Mouse (Mus musculus): ENCODE data around the gene Hcn4.
A peak's percentile ranks its signal among the peaks of the same experiment; 100 is the strongest.

Hcn4 gene

DNA sequence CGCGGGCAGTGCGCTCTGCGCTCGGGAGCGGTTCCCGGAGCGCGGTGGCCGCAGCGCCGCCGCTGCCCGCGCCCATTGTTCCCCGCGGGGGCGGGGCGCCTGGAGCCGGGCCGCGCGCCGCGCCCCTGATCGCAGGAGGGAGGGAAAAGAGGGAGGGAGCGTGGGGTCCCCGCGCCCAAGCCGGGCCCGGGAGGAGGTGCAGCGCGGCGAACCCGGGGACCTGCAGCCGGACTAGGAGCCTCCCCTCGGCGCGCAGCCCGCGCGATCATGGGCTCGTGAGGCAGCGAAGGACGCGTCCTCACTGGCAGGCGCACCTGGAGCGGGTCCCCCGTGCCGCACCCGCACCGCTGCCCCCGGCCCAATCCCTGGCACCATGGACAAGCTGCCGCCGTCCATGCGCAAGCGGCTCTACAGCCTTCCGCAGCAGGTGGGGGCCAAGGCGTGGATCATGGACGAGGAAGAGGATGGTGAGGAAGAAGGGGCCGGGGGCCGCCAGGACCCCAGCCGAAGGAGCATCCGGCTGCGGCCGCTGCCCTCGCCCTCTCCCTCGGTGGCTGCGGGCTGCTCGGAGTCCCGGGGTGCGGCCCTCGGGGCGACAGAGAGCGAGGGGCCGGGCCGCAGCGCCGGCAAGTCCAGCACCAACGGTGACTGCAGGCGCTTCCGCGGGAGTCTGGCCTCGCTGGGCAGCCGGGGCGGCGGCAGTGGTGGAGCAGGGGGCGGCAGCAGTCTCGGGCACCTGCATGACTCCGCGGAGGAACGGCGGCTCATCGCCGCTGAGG, at the start of gene Hcn4:
Hcn4 (plus strand) TSS at position 274 of the 779 bp plus-strand sequence.
- no peak for DNase-seq (ENCODE audit: extremely low read depth, insufficient read length, low spot score)

DNA sequence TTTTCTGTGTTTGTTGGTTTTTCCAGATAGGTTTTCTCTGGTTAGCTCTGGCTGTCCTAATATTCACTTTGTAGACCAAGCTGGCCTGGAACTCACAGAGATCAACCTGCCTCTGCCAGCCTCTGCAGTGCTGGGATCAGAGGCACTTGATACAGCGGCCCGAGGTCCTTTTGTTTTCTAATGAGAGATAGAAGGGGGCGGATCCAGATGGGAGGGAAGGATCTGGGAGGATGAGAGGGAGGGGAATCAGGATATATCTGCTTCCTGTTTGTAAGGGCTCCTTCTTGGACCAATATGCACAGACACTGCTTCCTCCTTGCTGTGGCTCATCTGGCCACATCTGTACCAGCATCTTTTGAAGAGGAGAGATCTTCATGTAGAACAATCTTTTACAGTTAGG, 48.5 kb upstream of the Hcn4 start:
- DNase-seq (ENCODE audit: extremely low read depth, insufficient read length, low spot score): no peak

GRCm38 (mm10) chr9:58775363-58775762, 47.8 kb upstream of the Hcn4 start:
- DNase-seq (ENCODE audit: extremely low read depth, insufficient read length, low spot score): no peak

GRCm38 (mm10) chr9:58789476-58789875, 33.7 kb upstream of the Hcn4 start:
- DNase-seq (ENCODE audit: extremely low read depth, insufficient read length, low spot score): no peak

DNA sequence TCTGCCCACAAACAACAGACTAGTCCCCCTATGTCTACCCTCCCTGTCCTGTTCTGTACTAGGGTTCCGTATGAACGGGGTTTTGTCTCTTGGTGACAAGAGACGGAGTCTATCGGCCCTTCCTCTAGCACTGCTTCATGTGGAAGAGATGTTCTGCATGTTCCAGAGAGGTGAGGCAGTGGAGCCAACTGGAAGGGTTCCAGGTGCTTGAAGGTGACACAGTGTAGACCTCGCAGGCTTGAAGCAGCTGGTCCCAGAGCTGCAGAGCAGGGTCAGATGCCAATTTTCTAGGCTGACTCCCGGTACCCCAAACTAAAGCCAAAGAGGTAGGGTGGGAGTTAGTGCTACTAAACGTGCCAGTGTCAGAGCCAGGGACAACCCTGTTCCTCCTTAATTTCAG, 25.1 kb upstream of the Hcn4 start:
- DNase-seq (ENCODE audit: extremely low read depth, insufficient read length, low spot score): no peak

- DNase-seq (ENCODE audit: extremely low read depth, insufficient read length, low spot score): no peak
Measured at GRCm38 (mm10) chr9:58801441-58801840, 21.8 kb upstream of the Hcn4 start.

DNA sequence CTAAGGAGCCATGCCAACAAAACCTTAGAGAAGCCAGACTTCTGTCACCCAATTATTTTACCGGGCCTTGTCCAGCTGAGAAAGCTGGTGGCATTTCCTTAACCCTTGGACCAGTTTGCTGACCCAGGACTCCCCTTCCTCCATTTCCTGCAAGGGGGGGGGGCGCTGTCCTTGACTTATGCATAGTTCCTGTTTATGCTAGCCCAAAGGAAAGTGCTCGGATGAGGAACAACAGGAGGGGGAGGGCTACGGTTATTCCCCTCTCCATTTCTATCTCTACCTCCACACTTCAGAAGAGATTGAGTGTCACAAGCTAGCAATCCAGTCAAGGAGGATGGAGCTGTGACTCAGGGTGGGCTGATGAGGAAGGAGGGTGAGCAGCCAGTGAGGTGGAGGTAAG, 20.9 kb upstream of the Hcn4 start:
- no peak for DNase-seq (ENCODE audit: extremely low read depth, insufficient read length, low spot score)

- DNase-seq (ENCODE audit: extremely low read depth, insufficient read length, low spot score): no peak
Measured at GRCm38 (mm10) chr9:58802802-58803201, 20.4 kb upstream of the Hcn4 start.

- peak; percentile 22 for DNase-seq (ENCODE audit: extremely low read depth, insufficient read length, low spot score)
Measured at GRCm38 (mm10) chr9:58805601-58806318, 17.5 kb upstream of the Hcn4 start.

GRCm38 (mm10) chr9:58811171-58811570, 12.0 kb upstream of the Hcn4 start:
- DNase-seq (ENCODE audit: extremely low read depth, insufficient read length, low spot score): no peak

DNA sequence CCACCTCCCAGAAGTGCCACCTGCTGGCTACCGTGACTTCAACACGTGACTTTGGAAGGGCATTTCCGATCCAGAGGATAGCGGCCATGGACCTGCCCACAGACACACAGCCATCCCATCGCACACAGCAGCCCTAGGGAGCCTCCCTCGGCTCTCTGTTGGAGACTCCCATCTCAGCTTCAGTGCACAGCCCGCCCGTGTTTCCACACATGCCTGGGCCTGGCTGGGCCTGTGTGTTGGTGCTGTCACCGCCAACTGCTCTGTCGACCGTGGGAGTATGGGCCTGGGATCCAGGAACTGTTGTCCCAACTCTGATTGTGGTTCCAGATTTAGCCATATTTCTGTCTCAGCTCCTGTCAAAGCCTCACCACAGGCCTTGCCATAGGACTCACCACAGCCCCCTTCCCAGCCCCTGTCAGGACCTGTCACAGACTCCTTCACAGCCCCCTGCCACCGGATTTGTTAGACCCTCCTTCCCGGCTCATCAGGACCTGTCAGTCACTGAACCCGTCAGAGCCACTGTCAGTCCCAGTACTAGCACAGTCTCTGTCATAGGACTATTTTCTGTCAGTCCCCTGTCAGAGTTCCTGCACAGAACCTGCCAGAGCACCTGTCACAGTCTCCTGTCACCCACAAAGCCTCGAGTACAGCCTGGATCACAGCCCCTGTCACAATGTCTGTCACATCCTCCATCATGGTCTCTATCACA, 7.5 kb upstream of the Hcn4 start:
- no peak for DNase-seq (ENCODE audit: extremely low read depth, insufficient read length, low spot score)

GRCm38 (mm10) chr9:58816458-58816857, 6.8 kb upstream of the Hcn4 start:
- no peak for DNase-seq (ENCODE audit: extremely low read depth, insufficient read length, low spot score)

GRCm38 (mm10) chr9:58817676-58818075, 5.5 kb upstream of the Hcn4 start:
- DNase-seq (ENCODE audit: extremely low read depth, insufficient read length, low spot score): no peak

GRCm38 (mm10) chr9:58822431-58823091, 651 bp upstream of the Hcn4 start:
- DNase-seq (ENCODE audit: extremely low read depth, insufficient read length, low spot score): no peak

- no peak for DNase-seq (ENCODE audit: extremely low read depth, insufficient read length, low spot score)
Measured at GRCm38 (mm10) chr9:58823918-58824215, 655 bp downstream of the Hcn4 start.

DNA sequence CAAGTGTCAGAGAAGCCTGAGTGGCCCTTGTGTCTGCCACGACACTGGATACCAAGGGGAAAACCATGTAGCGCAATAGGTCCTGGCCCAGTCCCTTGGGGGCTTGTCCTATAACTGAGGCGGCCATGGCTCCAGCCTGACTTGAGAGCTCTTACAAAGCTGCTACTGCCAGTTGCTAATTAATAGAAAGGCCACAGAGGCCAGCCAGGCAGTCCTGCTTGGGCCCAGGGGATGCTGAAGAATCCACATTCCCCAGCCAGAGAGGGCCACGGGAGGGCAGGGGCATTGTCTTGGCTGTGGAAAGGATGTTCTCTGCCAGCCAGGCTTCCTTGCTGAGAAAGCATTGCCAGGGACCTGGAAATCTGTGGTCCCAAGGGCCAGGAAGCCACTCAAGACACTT, 6.4 kb downstream of the Hcn4 start:
- no peak for DNase-seq (ENCODE audit: extremely low read depth, insufficient read length, low spot score)

DNA sequence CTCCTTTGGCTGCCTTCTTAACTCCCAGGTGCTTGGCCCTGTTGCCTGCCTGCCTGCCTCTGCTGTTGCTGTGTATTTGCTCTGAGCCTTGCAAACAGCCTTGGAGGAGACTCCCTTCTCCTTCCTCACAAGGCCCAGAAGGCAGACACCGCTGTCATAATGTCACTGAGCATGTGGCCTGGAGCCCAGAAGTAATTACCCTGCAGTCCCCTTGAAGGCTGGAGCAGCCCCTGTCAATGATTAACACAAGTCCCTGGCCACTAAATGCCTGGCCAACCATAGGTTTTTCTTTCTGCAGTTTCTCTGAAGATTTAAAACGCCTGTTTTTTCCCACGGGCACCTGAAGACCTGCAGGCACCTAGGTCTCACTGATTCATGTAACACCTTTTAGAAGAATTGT, 9.7 kb downstream of the Hcn4 start:
- DNase-seq (ENCODE audit: extremely low read depth, insufficient read length, low spot score): no peak

DNA sequence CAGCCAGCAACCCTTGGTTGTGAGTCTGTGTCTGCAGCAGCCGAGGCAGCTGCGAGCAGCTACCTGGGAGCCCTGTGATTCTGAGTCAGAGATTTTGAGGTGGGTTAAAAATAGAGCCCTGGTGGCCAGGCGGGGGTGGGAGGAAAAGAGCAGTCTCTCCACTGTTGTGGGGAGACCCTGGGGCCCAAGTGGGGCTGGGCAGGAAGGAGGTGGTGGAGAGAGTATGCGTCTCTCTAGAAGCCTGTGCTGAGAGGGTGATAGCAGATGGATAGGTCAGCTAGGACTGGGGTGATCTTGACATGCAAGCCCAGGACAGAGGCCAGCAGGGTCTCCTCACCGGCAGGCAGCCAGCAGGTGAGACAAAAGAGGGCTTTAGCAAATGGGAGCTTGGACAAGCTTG, 14.0 kb downstream of the Hcn4 start:
- no peak for DNase-seq (ENCODE audit: extremely low read depth, insufficient read length, low spot score)

GRCm38 (mm10) chr9:58838504-58838903, 15.3 kb downstream of the Hcn4 start:
- DNase-seq (ENCODE audit: extremely low read depth, insufficient read length, low spot score): no peak

DNA sequence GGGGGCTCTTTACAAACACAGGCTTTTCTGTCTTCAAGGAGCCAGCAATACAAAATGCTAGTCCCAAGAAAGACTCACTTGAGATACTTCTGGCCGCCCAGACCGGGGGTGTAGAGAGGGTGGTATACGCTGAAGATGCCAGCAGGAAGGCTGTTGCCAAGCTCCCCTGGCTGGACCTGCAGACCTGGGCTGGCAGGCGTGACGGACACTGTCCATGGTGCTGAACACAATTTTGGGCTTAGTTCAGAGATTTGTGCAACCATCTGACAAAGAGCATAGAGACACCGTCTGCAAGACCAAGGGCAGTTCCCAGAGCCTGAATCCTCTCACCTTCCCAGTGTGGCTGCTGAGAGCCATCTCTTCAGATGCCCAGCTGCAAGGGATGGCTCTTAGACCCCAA, 18.4 kb downstream of the Hcn4 start:
- DNase-seq (ENCODE audit: extremely low read depth, insufficient read length, low spot score): peak; percentile 26

DNA sequence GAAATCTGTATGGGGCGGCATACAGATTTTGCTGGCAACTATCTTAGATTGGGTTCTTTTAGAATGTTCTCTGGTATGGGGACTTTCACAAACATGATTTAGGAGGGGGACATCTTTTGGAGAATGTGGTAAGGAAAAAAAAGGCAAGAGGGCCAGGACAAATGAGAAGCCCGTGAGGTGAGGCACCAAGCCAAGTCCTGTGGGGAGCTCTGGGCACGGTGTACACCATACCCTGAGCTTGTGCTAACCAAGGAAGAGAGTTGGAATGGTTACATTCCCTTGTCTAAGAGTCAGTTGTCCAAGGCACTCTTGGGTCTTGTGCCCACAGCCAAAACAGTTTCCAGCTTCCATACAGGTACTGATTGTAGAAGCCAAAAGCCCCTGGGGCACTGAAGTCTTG, 21.4 kb downstream of the Hcn4 start:
- no peak for DNase-seq (ENCODE audit: extremely low read depth, insufficient read length, low spot score)

Measured in 3134 (cell line).